Mouse (Mus musculus): Measurements from ENCODE around the gene Zpr1. TPM values are rescaled to one million over a fixed set of nuclear protein-coding genes. Genes with fewer than 3 reads are reported as not detected.

Zpr1 gene
- polyA plus RNA-seq, 1 experiment from 2014 or later: 77.7 TPM

- no peak overlapping the region for H3K4me2 ChIP-seq (ENCODE audit: low read length)
- no peak overlapping the region for H3K4me3 ChIP-seq (replicated peaks; ENCODE audit: low read length)
- no peaks in the 10 kb centered on the region for H3K27me3 ChIP-seq (replicated peaks; ENCODE audit: control insufficient read depth, insufficient read depth, low read length)
- no peaks in the 10 kb centered on the region for H3K36me3 ChIP-seq (ENCODE audit: control insufficient read depth, insufficient read depth)
- H3K9ac ChIP-seq (replicated peaks; ENCODE audit: low read depth, low read length): no peak overlapping the region
- no peak for ATAC-seq
- WGBS: 89% methylated on average over 10 of the region's 10 CpGs
- H3K4me1 ChIP-seq (replicated peaks; ENCODE audit: control insufficient read depth, insufficient read depth, low read length): no peaks in the 10 kb centered on the region
- no peaks in the 10 kb centered on the region for H3K9me3 ChIP-seq (ENCODE audit: control insufficient read depth, low read length)
- no peak overlapping the region for H3K27ac ChIP-seq (ENCODE audit: low read length)
Observed at GRCm38 (mm10) chr9:46256658-46257385, 16.0 kb upstream of the Zpr1 start.

- no peaks in the 10 kb centered on the region for H3K27me3 ChIP-seq (replicated peaks; ENCODE audit: control insufficient read depth, insufficient read depth, low read length)
- H3K4me2 ChIP-seq (ENCODE audit: low read length): no peak overlapping the region
- no peaks in the 10 kb centered on the region for H3K36me3 ChIP-seq (ENCODE audit: control insufficient read depth, insufficient read depth)
- no peak overlapping the region for H3K27ac ChIP-seq (ENCODE audit: low read length)
- ATAC-seq: no peak
- H3K9me3 ChIP-seq (ENCODE audit: control insufficient read depth, low read length): no peaks in the 10 kb centered on the region
- H3K4me3 ChIP-seq (replicated peaks; ENCODE audit: low read length): no peak overlapping the region
- WGBS: 82% methylated on average over 3 of the region's 3 CpGs
- no peak overlapping the region for H3K9ac ChIP-seq (replicated peaks; ENCODE audit: low read depth, low read length)
- no peaks in the 10 kb centered on the region for H3K4me1 ChIP-seq (replicated peaks; ENCODE audit: control insufficient read depth, insufficient read depth, low read length)
Observed at GRCm38 (mm10) chr9:46257546-46257945, 15.3 kb upstream of the Zpr1 start.

GRCm38 (mm10) chr9:46259111-46259510 lies 13.8 kb upstream of the Zpr1 start:
- H3K9me3 ChIP-seq (ENCODE audit: control insufficient read depth, low read length): no peaks in the 10 kb centered on the region
- no peak overlapping the region for H3K9ac ChIP-seq (replicated peaks; ENCODE audit: low read depth, low read length)
- WGBS: 92% methylated on average over 6 of the region's 6 CpGs
- no peaks in the 10 kb centered on the region for H3K4me1 ChIP-seq (replicated peaks; ENCODE audit: control insufficient read depth, insufficient read depth, low read length)
- no peak overlapping the region for H3K4me2 ChIP-seq (ENCODE audit: low read length)
- H3K36me3 ChIP-seq (ENCODE audit: control insufficient read depth, insufficient read depth): no peaks in the 10 kb centered on the region
- ATAC-seq: no peak
- H3K27ac ChIP-seq (ENCODE audit: low read length): no peak overlapping the region
- H3K27me3 ChIP-seq (replicated peaks; ENCODE audit: control insufficient read depth, insufficient read depth, low read length): no peaks in the 10 kb centered on the region
- H3K4me3 ChIP-seq (replicated peaks; ENCODE audit: low read length): no peak overlapping the region

- Histone ChIP-seq H3K36me3 (ENCODE audit: control insufficient read depth, insufficient read depth) (no peaks in the 10 kb centered on the region), H3K27ac (ENCODE audit: low read length) (no peak overlapping the region), H3K9me3 (ENCODE audit: control insufficient read depth, low read length) (no peaks in the 10 kb centered on the region)
Observed at GRCm38 (mm10) chr9:46261131-46261530, 11.7 kb upstream of the Zpr1 start.

GRCm38 (mm10) chr9:46268343-46268873 lies 4.5 kb upstream of the Zpr1 start, which contains the start of gene Apoa5:
TSS of gene Apoa5 (plus strand) at chr9:46268633.
- H3K9ac ChIP-seq (replicated peaks; ENCODE audit: low read depth, low read length): no peak within 1 kb of the TSS
- H3K36me3 ChIP-seq (ENCODE audit: control insufficient read depth, insufficient read depth): no peaks in the 10 kb centered on the region
- no peak within 1 kb of the TSS for H3K4me3 ChIP-seq (replicated peaks; ENCODE audit: low read length)
- H3K4me2 ChIP-seq (ENCODE audit: low read length): no peak within 1 kb of the TSS
- H3K9me3 ChIP-seq (ENCODE audit: control insufficient read depth, low read length): no peaks in the 10 kb centered on the region
- no peak for ATAC-seq
- WGBS: 59% methylated on average over 7 of the region's 7 CpGs
- H3K27ac ChIP-seq (ENCODE audit: low read length): no peak within 1 kb of the TSS
- H3K4me1 ChIP-seq (replicated peaks; ENCODE audit: control insufficient read depth, insufficient read depth, low read length): peaks cover 4% of the 10 kb centered on the region
- H3K27me3 ChIP-seq (replicated peaks; ENCODE audit: control insufficient read depth, insufficient read depth, low read length): peaks cover 10% of the 10 kb centered on the region; the same call in 1 of the 2 replicates

More at GRCm38 (mm10) chr9:46261131-46261530, 11.7 kb upstream of the Zpr1 start:
- H3K4me3 ChIP-seq (replicated peaks; ENCODE audit: low read length): no peak overlapping the region
- 89% methylated on average over 7 of the region's 7 CpGs for WGBS
- no peak overlapping the region for H3K4me2 ChIP-seq (ENCODE audit: low read length)
- no peaks in the 10 kb centered on the region for H3K4me1 ChIP-seq (replicated peaks; ENCODE audit: control insufficient read depth, insufficient read depth, low read length)
- H3K27me3 ChIP-seq (replicated peaks; ENCODE audit: control insufficient read depth, insufficient read depth, low read length): no peaks in the 10 kb centered on the region
- no peak for ATAC-seq
- no peak overlapping the region for H3K9ac ChIP-seq (replicated peaks; ENCODE audit: low read depth, low read length)

GRCm38 (mm10) chr9:46269125-46269524 lies 3.7 kb upstream of the Zpr1 start:
- Histone ChIP-seq H3K9ac (replicated peaks; ENCODE audit: low read depth, low read length) (no peak overlapping the region), H3K4me1 (replicated peaks; ENCODE audit: control insufficient read depth, insufficient read depth, low read length) (peaks cover 11% of the 10 kb centered on the region), H3K36me3 (ENCODE audit: control insufficient read depth, insufficient read depth) (no peaks in the 10 kb centered on the region), H3K4me3 (replicated peaks; ENCODE audit: low read length) (no peak overlapping the region), H3K4me2 (ENCODE audit: low read length) (no peak overlapping the region), H3K27ac (ENCODE audit: low read length) (no peak overlapping the region), H3K27me3 (replicated peaks; ENCODE audit: control insufficient read depth, insufficient read depth, low read length) (peaks cover 10% of the 10 kb centered on the region; the same call in 1 of the 2 replicates), H3K9me3 (ENCODE audit: control insufficient read depth, low read length) (no peaks in the 10 kb centered on the region)
- ATAC-seq: no peak
- 85% methylated on average over 5 of the region's 5 CpGs for WGBS

- 98% methylated on average over 4 of the region's 4 CpGs for WGBS
- peaks cover 16% of the 10 kb centered on the region for H3K4me1 ChIP-seq (replicated peaks; ENCODE audit: control insufficient read depth, insufficient read depth, low read length)
- ATAC-seq: no peak
Observed at GRCm38 (mm10) chr9:46270782-46271181, 2.1 kb upstream of the Zpr1 start.

GRCm38 (mm10) chr9:46272070-46272469 lies 794 bp upstream of the Zpr1 start:
- peaks cover 10% of the 10 kb centered on the region; the same call in 1 of the 2 replicates for H3K27me3 ChIP-seq (replicated peaks; ENCODE audit: control insufficient read depth, insufficient read depth, low read length)
- H3K9ac ChIP-seq (replicated peaks; ENCODE audit: low read depth, low read length): no peak overlapping the region
- WGBS: 89% methylated on average over 9 of the region's 9 CpGs
- H3K4me3 ChIP-seq (replicated peaks; ENCODE audit: low read length): no peak overlapping the region
- H3K36me3 ChIP-seq (ENCODE audit: control insufficient read depth, insufficient read depth): peaks cover 18% of the 10 kb centered on the region
- no peak overlapping the region for H3K4me2 ChIP-seq (ENCODE audit: low read length)
- no peak overlapping the region for H3K27ac ChIP-seq (ENCODE audit: low read length)
- H3K4me1 ChIP-seq (replicated peaks; ENCODE audit: control insufficient read depth, insufficient read depth, low read length): peaks cover 16% of the 10 kb centered on the region
- ATAC-seq: no peak
- no peaks in the 10 kb centered on the region for H3K9me3 ChIP-seq (ENCODE audit: control insufficient read depth, low read length)

More at GRCm38 (mm10) chr9:46270782-46271181, 2.1 kb upstream of the Zpr1 start:
- no peak overlapping the region for H3K9ac ChIP-seq (replicated peaks; ENCODE audit: low read depth, low read length)
- H3K4me2 ChIP-seq (ENCODE audit: low read length): no peak overlapping the region
- no peak overlapping the region for H3K4me3 ChIP-seq (replicated peaks; ENCODE audit: low read length)
- H3K9me3 ChIP-seq (ENCODE audit: control insufficient read depth, low read length): no peaks in the 10 kb centered on the region
- no peak overlapping the region for H3K27ac ChIP-seq (ENCODE audit: low read length)
- peaks cover 10% of the 10 kb centered on the region; the same call in 1 of the 2 replicates for H3K27me3 ChIP-seq (replicated peaks; ENCODE audit: control insufficient read depth, insufficient read depth, low read length)
- H3K36me3 ChIP-seq (ENCODE audit: control insufficient read depth, insufficient read depth): peaks cover 7% of the 10 kb centered on the region; the same call in 1 of the 2 replicates

- 93% methylated on average over 9 of the region's 9 CpGs for WGBS
- H3K27me3 ChIP-seq (replicated peaks; ENCODE audit: control insufficient read depth, insufficient read depth, low read length): peaks cover 4% of the 10 kb centered on the region; the same call in 1 of the 2 replicates
- no peak overlapping the region for H3K4me2 ChIP-seq (ENCODE audit: low read length)
- no peak overlapping the region for H3K27ac ChIP-seq (ENCODE audit: low read length)
- no peak for ATAC-seq
- no peak overlapping the region for H3K4me3 ChIP-seq (replicated peaks; ENCODE audit: low read length)
- no peak overlapping the region for H3K9ac ChIP-seq (replicated peaks; ENCODE audit: low read depth, low read length)
- H3K36me3 ChIP-seq (ENCODE audit: control insufficient read depth, insufficient read depth): peaks cover 31% of the 10 kb centered on the region
- no peaks in the 10 kb centered on the region for H3K9me3 ChIP-seq (ENCODE audit: control insufficient read depth, low read length)
- H3K4me1 ChIP-seq (replicated peaks; ENCODE audit: control insufficient read depth, insufficient read depth, low read length): peaks cover 16% of the 10 kb centered on the region
Observed at GRCm38 (mm10) chr9:46274494-46274893, 1.6 kb downstream of the Zpr1 start.

All from forebrain, embryonic 16.5 days (tissue).